Mouse (Mus musculus): ENCODE data around the gene Dok5. TPM values are rescaled to one million over a fixed set of nuclear protein-coding genes. Genes with fewer than 3 reads are reported as not detected.

Gene Dok5
- polyA plus RNA-seq, 1 experiment from 2014 or later, result 76.7 TPM

GRCm38 (mm10) chr2:170852337-170852736 lies 120.7 kb downstream of the Dok5 start:
- no peak for ATAC-seq (replicated peaks)
- no peaks in the 10 kb centered on the region for H3K36me3 ChIP-seq
- H3K4me3 ChIP-seq, result no peak overlapping the region
- no peaks in the 10 kb centered on the region for H3K9me3 ChIP-seq
- H3K4me1 ChIP-seq, result peaks cover 32% of the 10 kb centered on the region
- H3K9ac ChIP-seq (replicated peaks), result no peak overlapping the region
- no peak overlapping the region for H3K27ac ChIP-seq (replicated peaks)
- no peaks in the 10 kb centered on the region for H3K27me3 ChIP-seq
- no peak overlapping the region for H3K4me2 ChIP-seq (replicated peaks)
- 91% methylated on average over 6 of the region's 6 CpGs for WGBS

- Histone ChIP-seq H3K27me3 (no peaks in the 10 kb centered on the region), H3K9ac (replicated peaks) (no peak overlapping the region), H3K4me2 (replicated peaks) (no peak overlapping the region), H3K9me3 (no peaks in the 10 kb centered on the region), H3K27ac (replicated peaks) (peak overlapping the region; percentile 60), H3K36me3 (no peaks in the 10 kb centered on the region), H3K4me3 (no peak overlapping the region), H3K4me1 (peaks cover 20% of the 10 kb centered on the region)
- peak; percentile 70 for ATAC-seq (replicated peaks)
- WGBS, result 15% methylated on average over 3 of the region's 3 CpGs
Measured at GRCm38 (mm10) chr2:170855210-170855609, 123.6 kb downstream of the Dok5 start.

- H3K4me2 ChIP-seq (replicated peaks), result no peak overlapping the region
- no peak overlapping the region for H3K4me3 ChIP-seq
- H3K9me3 ChIP-seq, result no peaks in the 10 kb centered on the region
- no peak overlapping the region for H3K9ac ChIP-seq (replicated peaks)
- no peaks in the 10 kb centered on the region for H3K36me3 ChIP-seq
- H3K27me3 ChIP-seq, result no peaks in the 10 kb centered on the region
- 62% methylated on average over 5 of the region's 5 CpGs for WGBS
- H3K27ac ChIP-seq (replicated peaks), result peak overlapping the region; percentile 66
- peaks cover 22% of the 10 kb centered on the region for H3K4me1 ChIP-seq
- ATAC-seq (replicated peaks), result 0 out of 2 replicates have a peak, but pooled peaks have one; percentile 16
Measured at GRCm38 (mm10) chr2:170856085-170856484, 124.5 kb downstream of the Dok5 start.

GRCm38 (mm10) chr2:170857507-170857906 lies 125.9 kb downstream of the Dok5 start:
- H3K9ac ChIP-seq (replicated peaks), result no peak overlapping the region
- H3K36me3 ChIP-seq, result no peaks in the 10 kb centered on the region
- no peak overlapping the region for H3K4me3 ChIP-seq
- H3K4me1 ChIP-seq, result peaks cover 28% of the 10 kb centered on the region
- H3K27me3 ChIP-seq, result no peaks in the 10 kb centered on the region
- no peaks in the 10 kb centered on the region for H3K9me3 ChIP-seq
- WGBS, result 61% methylated on average over 7 of the region's 7 CpGs
- no peak for ATAC-seq (replicated peaks)
- H3K27ac ChIP-seq (replicated peaks), result no peak overlapping the region
- no peak overlapping the region for H3K4me2 ChIP-seq (replicated peaks)

GRCm38 (mm10) chr2:170858640-170859039 lies 127.0 kb downstream of the Dok5 start:
- no peak for ATAC-seq (replicated peaks)

GRCm38 (mm10) chr2:170860576-170860975 lies 129.0 kb downstream of the Dok5 start:
- Histone ChIP-seq H3K4me3 (no peak overlapping the region), H3K4me1 (peaks cover 20% of the 10 kb centered on the region), H3K4me2 (replicated peaks) (no peak overlapping the region), H3K9me3 (no peaks in the 10 kb centered on the region), H3K36me3 (no peaks in the 10 kb centered on the region), H3K9ac (replicated peaks) (no peak overlapping the region), H3K27me3 (no peaks in the 10 kb centered on the region), H3K27ac (replicated peaks) (no peak overlapping the region)
- WGBS, result 69% methylated on average over 4 of the region's 4 CpGs
- ATAC-seq (replicated peaks), result no peak

More at GRCm38 (mm10) chr2:170858640-170859039, 127.0 kb downstream of the Dok5 start:
- no peaks in the 10 kb centered on the region for H3K9me3 ChIP-seq
- H3K36me3 ChIP-seq, result no peaks in the 10 kb centered on the region
- no peak overlapping the region for H3K4me3 ChIP-seq
- WGBS, result 31% methylated on average over 3 of the region's 3 CpGs
- H3K4me1 ChIP-seq, result peaks cover 28% of the 10 kb centered on the region
- no peak overlapping the region for H3K27ac ChIP-seq (replicated peaks)
- no peak overlapping the region for H3K9ac ChIP-seq (replicated peaks)
- no peaks in the 10 kb centered on the region for H3K27me3 ChIP-seq
- H3K4me2 ChIP-seq (replicated peaks), result no peak overlapping the region

- Histone ChIP-seq H3K36me3 (no peaks in the 10 kb centered on the region), H3K4me1 (peaks cover 11% of the 10 kb centered on the region; the same call in 1 of the 2 replicates), H3K4me3 (no peak overlapping the region), H3K27me3 (no peaks in the 10 kb centered on the region), H3K27ac (replicated peaks) (no peak overlapping the region), H3K4me2 (replicated peaks) (no peak overlapping the region), H3K9ac (replicated peaks) (no peak overlapping the region), H3K9me3 (no peaks in the 10 kb centered on the region)
- WGBS, result 82% methylated on average over 9 of the region's 9 CpGs
- no peak for ATAC-seq (replicated peaks)
Measured at GRCm38 (mm10) chr2:170862799-170863198, 131.2 kb downstream of the Dok5 start.

GRCm38 (mm10) chr2:170863201-170863600 lies 131.6 kb downstream of the Dok5 start:
- Histone ChIP-seq H3K27me3 (no peaks in the 10 kb centered on the region), H3K4me3 (no peak overlapping the region), H3K9me3 (no peaks in the 10 kb centered on the region), H3K36me3 (no peaks in the 10 kb centered on the region), H3K4me1 (peaks cover 11% of the 10 kb centered on the region; the same call in 1 of the 2 replicates), H3K4me2 (replicated peaks) (no peak overlapping the region), H3K27ac (replicated peaks) (no peak overlapping the region), H3K9ac (replicated peaks) (no peak overlapping the region)
- ATAC-seq (replicated peaks), result no peak
- WGBS, result 95% methylated on average over 10 of the region's 10 CpGs

- no peaks in the 10 kb centered on the region for H3K36me3 ChIP-seq
- H3K9me3 ChIP-seq, result no peaks in the 10 kb centered on the region
- no peak overlapping the region for H3K4me3 ChIP-seq
- H3K27me3 ChIP-seq, result no peaks in the 10 kb centered on the region
- H3K4me2 ChIP-seq (replicated peaks), result no peak overlapping the region
- ATAC-seq (replicated peaks), result no peak
- no peak overlapping the region for H3K27ac ChIP-seq (replicated peaks)
- 93% methylated on average over 5 of the region's 5 CpGs for WGBS
- peaks cover 7% of the 10 kb centered on the region; the same call in 1 of the 2 replicates for H3K4me1 ChIP-seq
- no peak overlapping the region for H3K9ac ChIP-seq (replicated peaks)
Measured at GRCm38 (mm10) chr2:170864043-170864442, 132.4 kb downstream of the Dok5 start.

GRCm38 (mm10) chr2:170864820-170865219 lies 133.2 kb downstream of the Dok5 start:
- Histone ChIP-seq H3K27ac (replicated peaks) (no peak overlapping the region), H3K4me2 (replicated peaks) (no peak overlapping the region), H3K9ac (replicated peaks) (no peak overlapping the region), H3K4me1 (peaks cover 7% of the 10 kb centered on the region; the same call in 1 of the 2 replicates), H3K9me3 (no peaks in the 10 kb centered on the region), H3K27me3 (no peaks in the 10 kb centered on the region), H3K4me3 (no peak overlapping the region), H3K36me3 (no peaks in the 10 kb centered on the region)
- 80% methylated on average over 6 of the region's 6 CpGs for WGBS
- no peak for ATAC-seq (replicated peaks)

GRCm38 (mm10) chr2:170870566-170870965 lies 139.0 kb downstream of the Dok5 start:
- Histone ChIP-seq H3K27me3 (no peaks in the 10 kb centered on the region), H3K4me2 (replicated peaks) (no peak overlapping the region), H3K27ac (replicated peaks) (no peak overlapping the region), H3K9me3 (no peaks in the 10 kb centered on the region), H3K4me1 (no peaks in the 10 kb centered on the region), H3K9ac (replicated peaks) (no peak overlapping the region), H3K4me3 (no peak overlapping the region), H3K36me3 (no peaks in the 10 kb centered on the region)
- ATAC-seq (replicated peaks), result no peak
- WGBS, result 91% methylated on average over 15 of the region's 15 CpGs

GRCm38 (mm10) chr2:170871469-170871868 lies 139.9 kb downstream of the Dok5 start:
- no peak overlapping the region for H3K9ac ChIP-seq (replicated peaks)
- H3K9me3 ChIP-seq, result no peaks in the 10 kb centered on the region
- H3K4me1 ChIP-seq, result no peaks in the 10 kb centered on the region
- 92% methylated on average over 3 of the region's 3 CpGs for WGBS
- no peaks in the 10 kb centered on the region for H3K36me3 ChIP-seq
- H3K4me2 ChIP-seq (replicated peaks), result no peak overlapping the region
- ATAC-seq (replicated peaks), result no peak
- no peaks in the 10 kb centered on the region for H3K27me3 ChIP-seq
- H3K27ac ChIP-seq (replicated peaks), result no peak overlapping the region
- no peak overlapping the region for H3K4me3 ChIP-seq

GRCm38 (mm10) chr2:170873382-170873781 lies 141.8 kb downstream of the Dok5 start:
- peaks cover 3% of the 10 kb centered on the region for H3K4me1 ChIP-seq
- WGBS, result 15% methylated on average over 8 of the region's 8 CpGs
- no peak overlapping the region for H3K9ac ChIP-seq (replicated peaks)
- no peak overlapping the region for H3K27ac ChIP-seq (replicated peaks)
- ATAC-seq (replicated peaks), result no peak
- H3K9me3 ChIP-seq, result no peaks in the 10 kb centered on the region
- no peaks in the 10 kb centered on the region for H3K36me3 ChIP-seq
- no peaks in the 10 kb centered on the region for H3K27me3 ChIP-seq
- H3K4me2 ChIP-seq (replicated peaks), result no peak overlapping the region
- no peak overlapping the region for H3K4me3 ChIP-seq

All from forebrain, embryonic 15.5 days (tissue).